Mouse (Mus musculus): Measurements from ENCODE around the gene Mup19. TPM values are rescaled to one million over a fixed set of nuclear protein-coding genes. Genes with fewer than 3 reads are reported as not detected.
A peak's percentile ranks its signal among the peaks of the same experiment; 100 is the strongest.
"Not testable (repeated sequence)": the region's sequence is repeated elsewhere in the genome, so short reads cannot be mapped to it uniquely, and the experiment has no call there.

The Mup19 gene
- not detected in 2 replicates for polyA plus RNA-seq (2015; fragmentation: Nextera tagmentation; extraction: Ambion mirVana)

GRCm38 (mm10) chr4:61782169-61782568 lies at the start of gene Mup19:
TSS of gene Mup19 (minus strand) at chr4:61782269.
- 86% methylated on average over 1 of the region's 5 CpGs for WGBS
- H3K36me3 ChIP-seq; H3K27ac ChIP-seq; H3K4me2 ChIP-seq; H3K27me3 ChIP-seq; H3K4me1 ChIP-seq (replicated peaks); H3K9ac ChIP-seq; H3K9me3 ChIP-seq (replicated peaks); ATAC-seq (replicated peaks; ENCODE audit: insufficient number of reproducible peaks, insufficient read depth, low FRiP score, low read depth); H3K4me3 ChIP-seq: not testable (repeated sequence)

GRCm38 (mm10) chr4:61829211-61829610 lies 47.1 kb upstream of the Mup19 start:
- Histone ChIP-seq H3K4me2 (no peak overlapping the region), H3K36me3 (no peaks in the 10 kb centered on the region), H3K4me1 (replicated peaks) (no peaks in the 10 kb centered on the region), H3K4me3 (no peak overlapping the region), H3K9me3 (replicated peaks) (no peaks in the 10 kb centered on the region), H3K27ac (no peak overlapping the region), H3K27me3 (no peaks in the 10 kb centered on the region), H3K9ac (no peak overlapping the region)
- ATAC-seq (replicated peaks; ENCODE audit: insufficient number of reproducible peaks, insufficient read depth, low FRiP score, low read depth), result no peak
- 66% methylated on average over 4 of the region's 4 CpGs for WGBS

GRCm38 (mm10) chr4:61823185-61823584 lies 41.1 kb upstream of the Mup19 start:
- Histone ChIP-seq H3K27ac (no peak overlapping the region), H3K9ac (no peak overlapping the region), H3K4me2 (no peak overlapping the region), H3K27me3 (no peaks in the 10 kb centered on the region), H3K4me1 (replicated peaks) (no peaks in the 10 kb centered on the region), H3K9me3 (replicated peaks) (no peaks in the 10 kb centered on the region), H3K4me3 (no peak overlapping the region), H3K36me3 (no peaks in the 10 kb centered on the region)
- WGBS, result 84% methylated on average over 15 of the region's 15 CpGs
- ATAC-seq (replicated peaks; ENCODE audit: insufficient number of reproducible peaks, insufficient read depth, low FRiP score, low read depth), result 0 out of 2 replicates have a peak, but pooled peaks have one; percentile 43

- H3K27ac ChIP-seq; H3K27me3 ChIP-seq; H3K4me2 ChIP-seq; H3K4me3 ChIP-seq; H3K9me3 ChIP-seq (replicated peaks); H3K36me3 ChIP-seq; H3K9ac ChIP-seq; ATAC-seq (replicated peaks; ENCODE audit: insufficient number of reproducible peaks, insufficient read depth, low FRiP score, low read depth); H3K4me1 ChIP-seq (replicated peaks): not testable (repeated sequence)
- WGBS, result 89% methylated on average over 9 of the region's 9 CpGs
Measured at GRCm38 (mm10) chr4:61822541-61822940, 40.5 kb upstream of the Mup19 start.

GRCm38 (mm10) chr4:61815602-61816001 lies 33.5 kb upstream of the Mup19 start:
- ATAC-seq (replicated peaks; ENCODE audit: insufficient number of reproducible peaks, insufficient read depth, low FRiP score, low read depth), result no peak
- H3K36me3 ChIP-seq, result no peaks in the 10 kb centered on the region
- H3K4me2 ChIP-seq, result no peak overlapping the region
- no peak overlapping the region for H3K27ac ChIP-seq
- H3K9ac ChIP-seq, result no peak overlapping the region
- H3K4me3 ChIP-seq, result no peak overlapping the region
- H3K27me3 ChIP-seq, result no peaks in the 10 kb centered on the region
- 35% methylated on average over 2 of the region's 2 CpGs for WGBS
- H3K4me1 ChIP-seq (replicated peaks), result no peaks in the 10 kb centered on the region
- no peaks in the 10 kb centered on the region for H3K9me3 ChIP-seq (replicated peaks)

- ATAC-seq (replicated peaks; ENCODE audit: insufficient number of reproducible peaks, insufficient read depth, low FRiP score, low read depth), result no peak
- no peaks in the 10 kb centered on the region for H3K9me3 ChIP-seq (replicated peaks)
- no peaks in the 10 kb centered on the region for H3K4me1 ChIP-seq (replicated peaks)
- no peak overlapping the region for H3K4me3 ChIP-seq
- H3K27ac ChIP-seq, result no peak overlapping the region
- H3K9ac ChIP-seq, result no peak overlapping the region
- H3K4me2 ChIP-seq, result no peak overlapping the region
- H3K27me3 ChIP-seq, result no peaks in the 10 kb centered on the region
- H3K36me3 ChIP-seq, result no peaks in the 10 kb centered on the region
Measured at GRCm38 (mm10) chr4:61813435-61813834, 31.4 kb upstream of the Mup19 start.

- not testable (repeated sequence) for H3K4me2 ChIP-seq; H3K27me3 ChIP-seq; H3K36me3 ChIP-seq; H3K9me3 ChIP-seq (replicated peaks); ATAC-seq (replicated peaks; ENCODE audit: insufficient number of reproducible peaks, insufficient read depth, low FRiP score, low read depth); H3K4me1 ChIP-seq (replicated peaks); H3K9ac ChIP-seq; H3K4me3 ChIP-seq; H3K27ac ChIP-seq
- 12% methylated on average over 2 of the region's 2 CpGs for WGBS
Measured at GRCm38 (mm10) chr4:61811193-61811592, 29.1 kb upstream of the Mup19 start.

- H3K27ac ChIP-seq; H3K9me3 ChIP-seq (replicated peaks); H3K4me3 ChIP-seq; H3K4me2 ChIP-seq; H3K9ac ChIP-seq; H3K27me3 ChIP-seq; H3K36me3 ChIP-seq; H3K4me1 ChIP-seq (replicated peaks); ATAC-seq (replicated peaks; ENCODE audit: insufficient number of reproducible peaks, insufficient read depth, low FRiP score, low read depth): not testable (repeated sequence)
- WGBS, result 79% methylated on average over 3 of the region's 3 CpGs
Measured at GRCm38 (mm10) chr4:61808926-61809325, 26.9 kb upstream of the Mup19 start.

- WGBS, result 76% methylated on average over 1 of the region's 1 CpGs
- H3K36me3 ChIP-seq; H3K27me3 ChIP-seq; H3K9ac ChIP-seq; H3K27ac ChIP-seq; H3K4me1 ChIP-seq (replicated peaks); H3K4me3 ChIP-seq; H3K4me2 ChIP-seq; H3K9me3 ChIP-seq (replicated peaks); ATAC-seq (replicated peaks; ENCODE audit: insufficient number of reproducible peaks, insufficient read depth, low FRiP score, low read depth): not testable (repeated sequence)
Measured at GRCm38 (mm10) chr4:61789699-61790098, 7.6 kb upstream of the Mup19 start.

GRCm38 (mm10) chr4:61784231-61784630 lies 2.2 kb upstream of the Mup19 start:
- not testable (repeated sequence) for H3K4me1 ChIP-seq (replicated peaks); ATAC-seq (replicated peaks; ENCODE audit: insufficient number of reproducible peaks, insufficient read depth, low FRiP score, low read depth); H3K9ac ChIP-seq; H3K27me3 ChIP-seq; H3K27ac ChIP-seq; H3K4me3 ChIP-seq; H3K4me2 ChIP-seq; H3K36me3 ChIP-seq; H3K9me3 ChIP-seq (replicated peaks)
- 81% methylated on average over 1 of the region's 1 CpGs for WGBS
